Mouse (Mus musculus): ENCODE measurements around the gene Pfdn4.

Pfdn4 gene

GRCm38 (mm10) chr2:170494784-170495710 lies 1.2 kb upstream of the Pfdn4 start:
- no peak for DNase-seq (ENCODE audit: extremely low read depth, insufficient read length, low spot score)

GRCm38 (mm10) chr2:170497091-170497566 lies 901 bp downstream of the Pfdn4 start, which contains the start of gene Cyp24a1:
Gene Cyp24a1 (minus strand): TSS chr2:170497145.
- DNase-seq (ENCODE audit: extremely low read depth, insufficient read length, low spot score), result no peak

GRCm38 (mm10) chr2:170498011-170498410 lies 1.8 kb downstream of the Pfdn4 start:
- DNase-seq (ENCODE audit: extremely low read depth, insufficient read length, low spot score), result no peak

GRCm38 (mm10) chr2:170503343-170503742 lies 7.1 kb downstream of the Pfdn4 start:
- peak; percentile 37 for DNase-seq (ENCODE audit: extremely low read depth, insufficient read length, low spot score)

GRCm38 (mm10) chr2:170503983-170504382 lies 7.8 kb downstream of the Pfdn4 start:
- DNase-seq (ENCODE audit: extremely low read depth, insufficient read length, low spot score), result no peak

- peak; percentile 30 for DNase-seq (ENCODE audit: extremely low read depth, insufficient read length, low spot score)
Measured at GRCm38 (mm10) chr2:170507734-170508133, 11.5 kb downstream of the Pfdn4 start.

- peak; percentile 56 for DNase-seq (ENCODE audit: extremely low read depth, insufficient read length, low spot score)
Measured at GRCm38 (mm10) chr2:170508821-170509220, 12.6 kb downstream of the Pfdn4 start.

- peak; percentile 95 for DNase-seq (ENCODE audit: extremely low read depth, insufficient read length, low spot score)
Measured at GRCm38 (mm10) chr2:170511073-170511891, 15.1 kb downstream of the Pfdn4 start.

- DNase-seq (ENCODE audit: extremely low read depth, insufficient read length, low spot score), result no peak
Measured at GRCm38 (mm10) chr2:170513756-170514155, 17.5 kb downstream of the Pfdn4 start.

GRCm38 (mm10) chr2:170520321-170520971 lies 24.2 kb downstream of the Pfdn4 start:
- peak; percentile 38 for DNase-seq (ENCODE audit: extremely low read depth, insufficient read length, low spot score)

GRCm38 (mm10) chr2:170526513-170526912 lies 30.3 kb downstream of the Pfdn4 start:
- DNase-seq (ENCODE audit: extremely low read depth, insufficient read length, low spot score), result peak; percentile 67

- DNase-seq (ENCODE audit: extremely low read depth, insufficient read length, low spot score), result no peak
Measured at GRCm38 (mm10) chr2:170528061-170528460, 31.8 kb downstream of the Pfdn4 start.

GRCm38 (mm10) chr2:170529766-170530165 lies 33.5 kb downstream of the Pfdn4 start:
- no peak for DNase-seq (ENCODE audit: extremely low read depth, insufficient read length, low spot score)

- DNase-seq (ENCODE audit: extremely low read depth, insufficient read length, low spot score), result no peak
Measured at GRCm38 (mm10) chr2:170530256-170530655, 34.0 kb downstream of the Pfdn4 start.

GRCm38 (mm10) chr2:170534116-170534802 lies 38.0 kb downstream of the Pfdn4 start:
- DNase-seq (ENCODE audit: extremely low read depth, insufficient read length, low spot score), result no peak

- DNase-seq (ENCODE audit: extremely low read depth, insufficient read length, low spot score), result no peak
Measured at GRCm38 (mm10) chr2:170534803-170535174, 38.6 kb downstream of the Pfdn4 start.

- no peak for DNase-seq (ENCODE audit: extremely low read depth, insufficient read length, low spot score)
Measured at GRCm38 (mm10) chr2:170535841-170536240, 39.6 kb downstream of the Pfdn4 start.

- DNase-seq (ENCODE audit: extremely low read depth, insufficient read length, low spot score), result no peak
Measured at GRCm38 (mm10) chr2:170539211-170539610, 43.0 kb downstream of the Pfdn4 start.

GRCm38 (mm10) chr2:170543625-170544024 lies 47.4 kb downstream of the Pfdn4 start:
- DNase-seq (ENCODE audit: extremely low read depth, insufficient read length, low spot score), result no peak

GRCm38 (mm10) chr2:170544159-170544558 lies 47.9 kb downstream of the Pfdn4 start:
- no peak for DNase-seq (ENCODE audit: extremely low read depth, insufficient read length, low spot score)

All from 3134 (cell line).